Mouse (Mus musculus) CH12.LX (cell line): ENCODE data around the gene Cyp39a1. TPM values are rescaled to one million over a fixed set of nuclear protein-coding genes. Genes with fewer than 3 reads are reported as not detected.

Experiments used
- DNase-seq: peaks from one replicate; pipeline ENCODE4 v3.0.0-alpha.2; 2013; ENCODE audit errors: extremely low read depth
- H3K27ac ChIP-seq: 2 replicates; pipeline ENCODE4 v1.5.1; 2012; ENCODE audit warnings: low read depth, mild to moderate bottlenecking, control low read depth, moderate library complexity; ENCODE audit not compliant: insufficient read depth
- H3K27me3 ChIP-seq: replicated peaks from 2 replicates; pipeline ENCODE3; 2012; ENCODE audit warnings: inconsistent platforms
- H3K36me3 ChIP-seq, 2 experiments: replicated peaks in 1 of 2; 2 replicates each; pipeline versions ENCODE3 to v1.6.1; 2012; ENCODE audit warnings: inconsistent platforms in 1 of 2, low read length in 1 of 2, mild to moderate bottlenecking in 1 of 2, mixed read lengths in 1 of 2, moderate library complexity in 1 of 2; ENCODE audit not compliant: control insufficient read depth in 1 of 2, insufficient read depth in 1 of 2
- H3K4me1 ChIP-seq, 2 experiments: 2 replicates each; pipeline ENCODE4 v1.6.1; 2012; ENCODE audit warnings: inconsistent platforms in 1 of 2, moderate library complexity in 1 of 2; ENCODE audit not compliant: insufficient read depth in 2 of 2, control insufficient read depth in 1 of 2
- H3K4me2 ChIP-seq: 2 replicates; pipeline ENCODE4 v1.6.1; 2012; ENCODE audit warnings: low read depth, mild to moderate bottlenecking, control low read depth; ENCODE audit not compliant: poor library complexity, insufficient read depth, severe bottlenecking
- H3K4me3 ChIP-seq, 3 experiments: fragments of 150-350 bp in 1 of 3; sonication (generic) in 1 of 3; replicated peaks in 1 of 3; 2 replicates each; pipeline versions ENCODE3 to v1.5.1; 2011 to 2012; ENCODE audit warnings: low read depth in 2 of 3, low read length in 2 of 3, mild to moderate bottlenecking in 2 of 3, moderate library complexity in 2 of 3, control low read depth in 1 of 3, improper control_type of control experiment in 1 of 3, inconsistent platforms in 1 of 3, mixed read lengths in 1 of 3; ENCODE audit not compliant: poor library complexity in 1 of 3
- H3K79me2 ChIP-seq: replicated peaks from 2 replicates; pipeline ENCODE4 v1.6.1; 2012; ENCODE audit warnings: mild to moderate bottlenecking, moderate library complexity; ENCODE audit not compliant: control insufficient read depth, poor library complexity, insufficient read depth, severe bottlenecking; ENCODE audit errors: extremely low read depth
- H3K9ac ChIP-seq: 2 replicates; pipeline ENCODE4 v1.6.1; 2012; ENCODE audit warnings: low read depth, mild to moderate bottlenecking, control low read depth, moderate library complexity; ENCODE audit not compliant: insufficient read depth
- H3K9me3 ChIP-seq: replicated peaks from 2 replicates; pipeline ENCODE3; 2012; ENCODE audit warnings: low read length, inconsistent platforms, mixed read lengths
- CHD2 ChIP-seq: IDR thresholded peaks from 2 replicates; pipeline ENCODE4 v1.6.1; 2011; ENCODE audit warnings: low read length, improper control_type of control experiment
- HCFC1 ChIP-seq: IDR thresholded peaks from 2 replicates; pipeline ENCODE4 v1.6.1; 2012; ENCODE audit warnings: low read depth, mild to moderate bottlenecking, inconsistent platforms, low read length, improper control_type of control experiment
- MAFK ChIP-seq: IDR thresholded peaks from 2 replicates; pipeline ENCODE4 v1.6.1; 2011; ENCODE audit warnings: low read length, improper control_type of control experiment; ENCODE audit not compliant: insufficient replicate concordance
- MYC ChIP-seq: IDR thresholded peaks from 2 replicates; pipeline ENCODE4 v1.6.1; 2011; ENCODE audit warnings: low read depth, mild to moderate bottlenecking, improper control_type of control experiment, low read length
- NELFE ChIP-seq: IDR thresholded peaks from 2 replicates; pipeline ENCODE4 v1.6.1; 2011; ENCODE audit warnings: low read depth, low read length, improper control_type of control experiment
- POLR2A ChIP-seq: IDR thresholded peaks from 2 replicates; pipeline ENCODE4 v1.6.1; 2011; ENCODE audit warnings: low read depth, mild to moderate bottlenecking, improper control_type of control experiment, low read length
- ZC3H11A ChIP-seq: IDR thresholded peaks from 2 replicates; pipeline ENCODE4 v1.6.1; 2012; ENCODE audit warnings: low read depth, mild to moderate bottlenecking, inconsistent platforms, low read length, improper control_type of control experiment
- dilution Hi-C: fragments of 300-500 bp; cut with MboI; formaldehyde crosslinking; loops from 2 replicates; pipeline ENCODE4 v1.14.3; 2020; ENCODE audit warnings: low sequenced_read_pairs; ENCODE audit not compliant: extremely low pct_unique_long_range_greater_than_20kb, extremely low pct_ligation_motif_present
- in situ Hi-C: fragments of 300-500 bp; cut with MboI; formaldehyde crosslinking; loops from 3 replicates; pipeline ENCODE4 v1.14.3; 2019; ENCODE audit warnings: low sequenced_read_pairs, low pct_ligation_motif_present, low pct_unique_long_range_greater_than_20kb, mixed read lengths
- polyA plus RNA-seq: library from polyadenylated mRNA; unstranded; fragments of >175 nt; gene quantifications from 2 replicates; pipeline ENCODE4 v1.2.1, GENCODE M21; 2012; ENCODE audit warnings: low read depth; ENCODE audit not compliant: insufficient read length
- total RNA-seq, 2 experiments: library from RNA; depleted of rRNA; stranded (reverse); fragments of 300-350 nt in 1 of 2; fragments of >200 nt in 1 of 2; gene quantifications; 2 replicates each; pipeline ENCODE4 v1.2.3; 2012 to 2014

The Cyp39a1 gene
- total and polyA plus RNA-seq, 3 experiments = 0.04 to 0.43 (median 0.16) TPM

- in situ Hi-C loops (no loop called here), dilution Hi-C loops (no loop called here)
- H3K27me3 ChIP-seq = no peaks in the 10 kb centered on the region
- H3K79me2 ChIP-seq = no peaks in the 10 kb centered on the region
- no peak overlapping the region for H3K4me3 ChIP-seq
- no peak for TF ChIP-seq ZC3H11A
- H3K36me3 ChIP-seq = no peaks in the 10 kb centered on the region
- no peak overlapping the region for H3K27ac ChIP-seq
- no peaks in the 10 kb centered on the region for H3K4me1 ChIP-seq
- peaks cover 20% of the 10 kb centered on the region for H3K9me3 ChIP-seq
- no peak for DNase-seq
- no peak overlapping the region for H3K9ac ChIP-seq
- H3K4me2 ChIP-seq = no peak overlapping the region
Measured at GRCm38 (mm10) chr17:43734252-43734651, 67.0 kb downstream of the Cyp39a1 start.

DNA sequence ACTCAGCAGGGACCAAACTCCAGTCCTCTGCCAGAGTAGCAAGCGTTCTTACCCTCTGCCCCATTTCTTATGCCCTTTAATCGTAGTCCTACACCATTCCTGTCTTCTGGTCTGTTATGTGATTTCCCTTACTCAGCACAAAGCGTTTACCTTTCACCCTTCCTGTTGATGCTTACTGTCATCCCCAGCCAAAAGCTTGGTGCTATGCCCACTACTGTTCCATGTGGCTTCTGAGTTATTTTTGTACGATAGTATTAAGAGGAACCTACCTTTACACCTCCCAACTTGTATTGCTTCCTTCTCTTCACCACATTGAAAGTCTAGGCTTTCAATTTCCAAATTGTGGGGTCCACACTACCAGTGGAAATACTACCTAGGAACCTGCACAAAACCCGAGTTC is 76.7 kb downstream of the Cyp39a1 start:
- dilution Hi-C loops = no loop called here
- H3K4me2 ChIP-seq = no peak overlapping the region
- peaks cover 12% of the 10 kb centered on the region for H3K9me3 ChIP-seq
- TF ChIP-seq MYC = no peak
- TF ChIP-seq MAFK = 0 out of 2 replicates have a peak, but pooled peaks have one; percentile 9
- in situ Hi-C loops = no loop called here
- no peak for DNase-seq
- no peak overlapping the region for H3K9ac ChIP-seq
- no peak overlapping the region for H3K4me3 ChIP-seq
- H3K79me2 ChIP-seq = no peaks in the 10 kb centered on the region
- H3K27ac ChIP-seq = no peak overlapping the region
- no peaks in the 10 kb centered on the region for H3K27me3 ChIP-seq
- H3K36me3 ChIP-seq = no peaks in the 10 kb centered on the region
- H3K4me1 ChIP-seq = no peaks in the 10 kb centered on the region

DNA sequence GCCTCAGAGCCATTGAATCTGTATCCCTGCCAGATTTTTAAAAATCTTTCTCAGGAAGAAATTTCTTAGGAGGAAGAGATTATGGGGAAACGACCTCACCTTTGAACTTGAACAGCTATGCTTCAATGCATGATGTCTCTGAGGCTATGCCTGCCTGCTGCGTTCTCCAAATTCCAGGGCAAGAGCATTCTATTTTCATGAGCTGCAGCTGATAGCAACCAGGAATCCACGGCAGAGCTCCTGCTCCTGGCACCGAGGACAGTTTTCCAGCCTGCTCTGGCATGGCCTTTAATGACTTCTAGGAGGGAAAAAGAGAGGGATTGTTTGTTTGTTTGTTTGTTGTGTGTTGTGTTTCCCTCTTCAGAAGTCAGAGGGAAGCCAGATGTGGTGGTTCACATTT is 77.2 kb downstream of the Cyp39a1 start:
- Histone ChIP-seq H3K4me1 (no peaks in the 10 kb centered on the region), H3K79me2 (no peaks in the 10 kb centered on the region), H3K27ac (no peak overlapping the region), H3K4me2 (no peak overlapping the region), H3K9ac (no peak overlapping the region), H3K9me3 (peaks cover 14% of the 10 kb centered on the region), H3K4me3 (no peak overlapping the region), H3K36me3 (no peaks in the 10 kb centered on the region), H3K27me3 (no peaks in the 10 kb centered on the region)
- in situ Hi-C loops (no loop called here), dilution Hi-C loops (no loop called here)
- TF ChIP-seq NELFE (no peak), HCFC1 (no peak), CHD2 (no peak)
- no peak for DNase-seq

- H3K4me1 ChIP-seq = no peaks in the 10 kb centered on the region
- no peaks in the 10 kb centered on the region for H3K36me3 ChIP-seq
- H3K4me2 ChIP-seq = no peak overlapping the region
- in situ Hi-C loops (no loop called here), dilution Hi-C loops (no loop called here)
- no peak overlapping the region for H3K9ac ChIP-seq
- DNase-seq = no peak
- no peaks in the 10 kb centered on the region for H3K27me3 ChIP-seq
- H3K79me2 ChIP-seq = no peaks in the 10 kb centered on the region
- TF ChIP-seq POLR2A = no peak
- H3K27ac ChIP-seq = no peak overlapping the region
- H3K4me3 ChIP-seq = no peak overlapping the region
- H3K9me3 ChIP-seq = peaks cover 28% of the 10 kb centered on the region
Measured at GRCm38 (mm10) chr17:43751146-43751545, 83.9 kb downstream of the Cyp39a1 start.
